Mouse (Mus musculus) monocyte, adult 2 months (primary cell): Measurements from ENCODE around the gene Armc7.
"Not testable (repeated sequence)": the region's sequence is repeated elsewhere in the genome, so short reads cannot be mapped to it uniquely, and the experiment has no call there.

Experiments
- DNase-seq, 2 experiments: peaks; one replicate each; pipeline ENCODE4 v3.0.0; 2022; ENCODE audit warnings: low spot score in 2 of 2, low read depth in 1 of 2

The Armc7 gene

DNA sequence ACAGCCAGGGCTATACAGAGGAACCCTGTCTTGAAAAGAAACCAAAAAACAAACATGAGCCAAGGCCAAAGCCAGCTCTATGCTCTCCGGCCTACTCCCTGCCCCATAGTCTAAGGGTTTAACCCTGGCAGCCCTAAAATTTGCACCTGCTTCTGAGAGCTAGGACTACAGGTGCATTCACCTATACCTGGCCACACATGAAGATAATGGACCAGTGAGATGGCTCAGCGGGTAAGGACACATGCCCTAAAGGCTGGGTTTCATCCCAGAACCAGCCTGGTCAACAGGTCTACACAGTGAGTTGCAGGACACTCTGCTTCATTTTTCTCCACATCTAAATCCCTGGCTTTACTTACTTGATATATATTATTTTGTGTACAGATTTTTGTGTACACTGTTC is 46.8 kb downstream of the Armc7 start:
- no peak for DNase-seq

GRCm38 (mm10) chr11:115522703-115523102 is 47.2 kb downstream of the Armc7 start:
- no peak for DNase-seq

DNA sequence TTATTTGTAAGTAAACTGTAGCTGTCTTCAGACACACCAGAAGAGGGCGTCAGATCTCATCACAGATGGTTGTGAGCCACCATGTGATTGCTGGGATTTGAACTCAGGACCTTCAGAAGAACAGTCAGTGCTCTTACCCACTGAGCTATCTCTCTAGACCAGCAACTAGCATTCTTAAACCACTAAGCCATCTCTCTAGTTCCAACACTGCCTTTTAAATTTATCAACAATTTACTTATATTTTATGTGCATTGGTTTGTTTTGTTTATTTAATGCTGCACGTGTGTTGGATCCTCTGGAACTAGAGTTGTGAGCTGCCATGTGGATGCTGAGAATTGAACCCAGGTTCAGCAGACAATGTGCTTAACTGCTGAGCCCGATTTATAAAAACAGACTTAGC is 51.0 kb downstream of the Armc7 start:
- not testable (repeated sequence) for DNase-seq

DNA sequence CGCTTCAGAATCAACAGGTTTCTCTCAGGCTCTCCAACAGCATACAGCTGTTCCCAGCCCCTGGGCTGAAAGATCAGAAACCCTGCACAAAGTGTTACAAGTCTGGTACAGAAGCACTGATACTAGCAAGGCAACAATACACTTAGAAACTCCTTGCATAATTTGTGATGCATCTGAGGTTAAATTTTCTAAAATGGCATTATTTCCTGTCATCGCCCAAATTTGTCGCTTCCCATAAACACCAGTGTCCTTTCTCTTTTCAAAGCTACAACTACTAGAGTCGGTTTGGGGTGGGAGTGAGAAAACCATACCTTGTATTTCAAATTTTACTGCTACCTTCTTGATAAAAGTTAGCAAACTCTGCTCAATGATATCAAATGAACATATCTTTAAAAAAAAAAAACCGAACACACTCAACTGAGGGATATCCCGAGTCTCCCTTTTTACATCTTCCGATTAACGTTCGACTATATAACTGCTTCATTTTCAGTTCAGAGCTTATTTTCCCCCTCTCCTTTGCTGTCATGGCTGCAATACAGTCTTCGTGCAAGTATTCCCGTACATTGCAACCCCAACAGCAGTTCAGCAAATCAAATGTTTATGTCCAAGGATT is 59.4 kb downstream of the Armc7 start:
- no peak for DNase-seq

- DNase-seq, result peak in 1 of 2 experiments; percentile 46
Observed at GRCm38 (mm10) chr11:115535401-115536037, 60.1 kb downstream of the Armc7 start.

DNA sequence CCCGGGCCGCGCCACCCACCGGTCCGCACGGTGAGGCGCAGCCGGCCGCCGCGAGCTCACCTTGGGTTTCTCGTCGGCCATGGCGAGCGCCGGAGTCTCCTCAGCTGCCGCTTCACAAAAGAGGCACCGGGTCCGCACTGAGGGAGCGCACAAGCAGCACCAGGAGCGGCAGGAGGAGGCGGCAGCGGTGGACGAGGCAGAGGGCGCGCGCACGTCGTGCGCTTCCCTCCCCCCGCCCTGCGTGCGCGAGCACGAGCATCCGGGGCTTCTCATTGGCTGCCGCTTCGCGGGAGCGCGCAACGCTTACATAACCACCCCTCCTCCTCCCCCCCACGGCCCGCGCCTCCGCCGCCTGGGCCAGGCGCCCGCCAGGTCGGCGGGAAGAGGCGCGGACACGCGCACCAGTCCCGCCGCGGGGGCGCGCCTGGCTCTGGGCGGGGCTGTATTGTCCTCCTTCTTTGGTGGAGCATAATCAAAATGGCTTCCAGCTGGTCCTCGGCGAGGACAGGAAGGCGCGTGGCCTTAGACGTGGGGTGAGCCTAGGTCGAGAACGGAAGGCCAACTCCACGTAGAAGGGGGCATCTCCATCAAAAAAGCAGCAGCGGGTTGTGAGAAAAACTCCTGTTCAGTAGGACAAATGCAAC is 60.7 kb downstream of the Armc7 start, which contains the start of gene Sumo2:
Gene Sumo2 (minus strand): TSS at position 239 of the 644 bp plus-strand sequence.
- peak; percentile 94 to 97 for DNase-seq

DNA sequence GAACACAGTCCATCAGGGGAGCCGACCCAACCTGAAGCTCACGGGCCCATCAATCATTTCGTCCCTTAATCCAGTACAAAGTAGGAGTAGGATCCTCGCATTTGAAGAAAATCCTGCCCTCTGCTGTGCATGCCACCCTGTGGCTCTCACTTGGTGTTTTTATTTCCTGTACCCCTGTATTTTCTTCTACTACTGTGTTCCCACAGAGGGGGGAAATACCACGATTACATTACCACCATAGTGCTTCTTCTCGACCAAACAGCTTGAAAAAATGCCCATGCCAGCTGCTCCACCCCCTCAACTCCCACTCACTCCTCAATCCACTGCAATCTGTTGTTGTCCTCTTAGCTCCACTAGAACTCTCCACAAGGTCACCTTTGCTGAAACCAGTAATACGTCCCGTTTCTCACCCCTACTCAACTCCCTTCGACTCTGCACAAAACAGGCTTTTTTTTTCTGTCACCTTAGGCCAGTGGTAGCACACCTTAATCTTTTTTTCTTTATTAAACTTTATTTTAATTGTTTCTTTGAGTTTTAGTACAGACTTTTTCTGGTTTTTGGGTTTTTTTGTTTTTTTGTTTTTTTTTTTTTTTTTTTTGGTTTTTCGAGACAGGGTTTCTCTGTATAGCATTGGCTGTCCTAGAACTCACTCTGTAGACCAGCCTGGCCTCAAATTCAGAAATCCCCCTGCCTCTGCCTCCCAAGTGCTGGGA is 61.5 kb downstream of the Armc7 start:
- no peak for DNase-seq

DNA sequence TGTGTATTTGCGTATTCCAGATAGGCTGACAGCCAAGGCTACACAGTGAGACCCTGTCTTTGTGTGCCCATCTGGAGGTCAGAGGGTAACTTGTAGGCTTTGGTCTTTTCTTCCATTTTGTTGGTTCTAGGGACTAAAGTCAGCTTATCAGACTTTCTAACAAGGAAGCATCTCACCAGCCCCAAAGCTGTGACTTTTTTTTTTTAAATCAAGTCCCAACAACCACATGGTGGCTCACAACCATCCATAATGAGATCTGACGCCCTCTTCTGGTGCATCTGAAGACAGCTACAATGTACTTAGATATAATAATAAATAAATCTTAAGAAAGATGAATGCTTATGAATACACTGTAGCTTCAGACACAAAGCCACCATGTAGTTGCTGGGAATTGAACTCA is 62.6 kb downstream of the Armc7 start:
- no peak for DNase-seq
